Comparison of ENCODE assay signal across 27 mouse cellular contexts in genomic region chr19:23169659-23170050, GRCm38 (mm10). TPM values are rescaled to one million over a fixed set of nuclear protein-coding genes. Genes with fewer than 3 reads are reported as not detected.
DNase-seq lines count a peak whose midpoint lies in the region; ATAC-seq and TF ChIP-seq lines count a peak whose summit lies in the region.
"Had no signal": no experiment of that assay in that cellular context is flagged by ENCODE, and none has a peak within 500 bp of the region (broad histone marks: within the 10 kb centered on the region; RNA-seq: fewer than 3 reads in every experiment).

No protein-coding gene starts in this region.

- no peak for DNase-seq in gastrocnemius, adult 2 months
- DNase-seq in gastrocnemius, postnatal 4 days (ENCODE audit: low spot score in 2 of 2) = no peak
- DNase-seq in adrenal gland, postnatal 10 days = no peak
- DNase-seq in right cerebral cortex, postnatal 25 days = no peak
- no peak for DNase-seq in forebrain, postnatal 0 days
- DNase-seq: adrenal gland, adult 2 months; kidney, adult 2 months; kidney, postnatal 4 days; lung, adult 18-20 months; lung, postnatal 10 days; thymus, postnatal 4 days had no signal

- intact Hi-C loops in gastrocnemius, adult 2 months (cut with DNase I) = loop anchor here (10.0 kb wide), 1 partner anchor 45 kb away; no protein-coding TSS in a partner anchor

- H3K9ac ChIP-seq in ES-Bruce4 (ENCODE audit: low read depth, poor library complexity, severe bottlenecking) = no peak overlapping the region
- no peak overlapping the region for H3K9ac ChIP-seq in liver, embryonic 16.5 days (ENCODE audit: low read depth, low read length)
- H3K9ac ChIP-seq in forebrain, postnatal 0 days = no peak overlapping the region
- H3K9ac ChIP-seq: embryonic facial prominence, embryonic 15.5 days; forebrain, embryonic 13.5 days; heart, embryonic 15.5 days; hindbrain, embryonic 12.5 days; intestine, embryonic 15.5 days; limb, embryonic 12.5 days; neural tube, embryonic 12.5 days had no signal

- 0 out of 2 replicates have a peak overlapping the region, but pooled peaks have one; percentile 28 for H3K27ac ChIP-seq in gastrocnemius, adult 2 months
- H3K27ac ChIP-seq in ES-Bruce4 (ENCODE audit: insufficient read depth, low read length) = peak overlapping the region; percentile 73
- H3K27ac ChIP-seq in liver, embryonic 16.5 days (ENCODE audit: low read length) = no peak overlapping the region
- H3K27ac ChIP-seq in forebrain, postnatal 0 days (ENCODE audit: low read depth, low read length) = no peak overlapping the region
- H3K27ac ChIP-seq: embryonic facial prominence, embryonic 10.5 days; embryonic facial prominence, embryonic 15.5 days; forebrain, embryonic 13.5 days; heart, embryonic 15.5 days; hindbrain, embryonic 12.5 days; hindbrain, postnatal 0 days; intestine, embryonic 15.5 days; limb, embryonic 12.5 days; macrophage; midbrain, embryonic 10.5 days; neural tube, embryonic 12.5 days had no signal

- no peaks in the 10 kb centered on the region; the same call in 1 of the 2 replicates for H3K9me3 ChIP-seq in ES-Bruce4 (replicated peaks; ENCODE audit: control insufficient read depth, insufficient read depth, low read length, poor library complexity, severe bottlenecking)
- H3K9me3 ChIP-seq in liver, embryonic 16.5 days (replicated peaks; ENCODE audit: control insufficient read depth, low read length) = no peaks in the 10 kb centered on the region
- H3K9me3 ChIP-seq in forebrain, postnatal 0 days (ENCODE audit: low read length) = no peaks in the 10 kb centered on the region
- H3K9me3 ChIP-seq: embryonic facial prominence, embryonic 10.5 days; embryonic facial prominence, embryonic 15.5 days; heart, embryonic 15.5 days; hindbrain, embryonic 12.5 days; intestine, embryonic 15.5 days; neural tube, embryonic 12.5 days had no signal

- no peak for TF ChIP-seq CTCF in gastrocnemius, adult 2 months (IDR thresholded peaks at IDR 0.05)
- no peak for TF ChIP-seq CTCF in ES-Bruce4 (IDR thresholded peaks at IDR 0.05; ENCODE audit: low read depth, low read length)
- no peak for TF ChIP-seq CTCF in forebrain, postnatal 0 days (IDR thresholded peaks at IDR 0.05; ENCODE audit: low read depth)

- H3K27me3 ChIP-seq in ES-Bruce4 (ENCODE audit: control insufficient read depth, insufficient read depth, low read length, poor library complexity, severe bottlenecking) = no peaks in the 10 kb centered on the region
- no peaks in the 10 kb centered on the region for H3K27me3 ChIP-seq in liver, embryonic 16.5 days (ENCODE audit: control insufficient read depth, insufficient read depth, low read depth, low read length)
- no peaks in the 10 kb centered on the region for H3K27me3 ChIP-seq in forebrain, postnatal 0 days (ENCODE audit: insufficient read depth, low read length)
- H3K27me3 ChIP-seq: embryonic facial prominence, embryonic 15.5 days; forebrain, embryonic 13.5 days; heart, embryonic 15.5 days; hindbrain, embryonic 12.5 days; intestine, embryonic 15.5 days; limb, embryonic 12.5 days; neural tube, embryonic 12.5 days had no signal

- H3K4me3 ChIP-seq in gastrocnemius, adult 2 months = no peak overlapping the region
- H3K4me3 ChIP-seq in ES-Bruce4 (ENCODE audit: low read depth, low read length) = no peak overlapping the region
- no peak overlapping the region for H3K4me3 ChIP-seq in liver, embryonic 16.5 days (ENCODE audit: low read depth, low read length)
- no peak overlapping the region for H3K4me3 ChIP-seq in forebrain, postnatal 0 days (ENCODE audit: low read depth, low read length)
- H3K4me3 ChIP-seq: embryonic facial prominence, embryonic 10.5 days; embryonic facial prominence, embryonic 15.5 days; forebrain, embryonic 13.5 days; heart, embryonic 15.5 days; hindbrain, embryonic 12.5 days; intestine, embryonic 15.5 days; limb, embryonic 12.5 days; midbrain, embryonic 10.5 days; myocyte; neural tube, embryonic 12.5 days had no signal

- peaks cover 18% of the 10 kb centered on the region for H3K36me3 ChIP-seq in ES-Bruce4 (ENCODE audit: control insufficient read depth, insufficient read depth, low read length, poor library complexity, severe bottlenecking)
- H3K36me3 ChIP-seq in liver, embryonic 16.5 days (ENCODE audit: control insufficient read depth, insufficient read depth) = no peaks in the 10 kb centered on the region
- no peaks in the 10 kb centered on the region for H3K36me3 ChIP-seq in forebrain, postnatal 0 days (ENCODE audit: insufficient read depth)
- H3K36me3 ChIP-seq: embryonic facial prominence, embryonic 10.5 days; embryonic facial prominence, embryonic 15.5 days; heart, embryonic 15.5 days; hindbrain, embryonic 12.5 days; intestine, embryonic 15.5 days; limb, embryonic 12.5 days; neural tube, embryonic 12.5 days had no signal

- TF ChIP-seq POLR2A in ES-Bruce4 (IDR thresholded peaks at IDR 0.05; ENCODE audit: insufficient read depth, low read length) = no peak

- H3K4me1 ChIP-seq in ES-Bruce4 (ENCODE audit: control insufficient read depth, insufficient read depth, low read length) = no peaks in the 10 kb centered on the region
- no peaks in the 10 kb centered on the region for H3K4me1 ChIP-seq in liver, embryonic 16.5 days (ENCODE audit: control insufficient read depth, low read depth, low read length)
- no peaks in the 10 kb centered on the region for H3K4me1 ChIP-seq in forebrain, postnatal 0 days (ENCODE audit: insufficient read depth)
- H3K4me1 ChIP-seq: embryonic facial prominence, embryonic 10.5 days; embryonic facial prominence, embryonic 15.5 days; forebrain, embryonic 13.5 days; heart, embryonic 15.5 days; hindbrain, embryonic 12.5 days; intestine, embryonic 15.5 days; limb, embryonic 12.5 days; neural tube, embryonic 12.5 days had no signal

- no peak for TF ChIP-seq EP300 in ES-Bruce4 (IDR thresholded peaks at IDR 0.05; ENCODE audit: insufficient read depth, low read depth, low read length)

- H3K4me2 ChIP-seq in liver, embryonic 16.5 days (ENCODE audit: low read depth, low read length) = no peak overlapping the region
- no peak overlapping the region for H3K4me2 ChIP-seq in forebrain, postnatal 0 days (ENCODE audit: low read depth)
- H3K4me2 ChIP-seq: embryonic facial prominence, embryonic 15.5 days; forebrain, embryonic 13.5 days; heart, embryonic 15.5 days; hindbrain, embryonic 12.5 days; intestine, embryonic 15.5 days; limb, embryonic 12.5 days; neural tube, embryonic 12.5 days had no signal

- WGBS in liver, embryonic 16.5 days (ENCODE audit: insufficient replicate concordance) = 52% methylated on average over 2 of the region's 2 CpGs
- 98% methylated on average over 2 of the region's 2 CpGs for WGBS in forebrain, postnatal 0 days

- 0 out of 2 replicates have a peak, but pooled peaks have one; percentile 39 for ATAC-seq in erythroblast, adult 5-6 weeks (replicated peaks; ENCODE audit: low FRiP score, poor library complexity, severe bottlenecking)
- ATAC-seq in liver, embryonic 16.5 days (ENCODE audit: low read depth) = peak; percentile 41; the same call in 1 of the 2 replicates
- ATAC-seq in forebrain, postnatal 0 days = no peak
- ATAC-seq: forebrain, embryonic 13.5 days; hindbrain, postnatal 0 days; intestine, embryonic 15.5 days; midbrain, embryonic 16.5 days had no signal

RNA-seq across cellular contexts. Expression of gene Klf9, which starts 28.6 kb away (rescaled TPM):
- 100 to 1,000 TPM; 144 to 162 TPM for total RNA-seq in gastrocnemius, adult 2 months (2021)
- 10 to 100 TPM; 21.4 to 33.2 TPM for total RNA-seq in gastrocnemius, postnatal 4 days (2021)
- 73.8 and 77.1 TPM in 2 replicates for polyA plus RNA-seq in ES-Bruce4 (2011; ENCODE audit: insufficient read depth, insufficient read length, low read depth, missing spikeins)
- total RNA-seq in erythroblast, adult 5-6 weeks (2015; ENCODE audit: low replicate concordance) = 2.5 TPM in 2 replicates
- total RNA-seq in erythroblast, adult 5-6 weeks (2017; ENCODE audit: low replicate concordance) = 1.8 and 6.1 TPM in 2 replicates
- 0.82 and 0.90 TPM in 2 replicates for polyA plus RNA-seq in liver, embryonic 16.5 days (2015; fragmentation: Nextera tagmentation; extraction: Ambion mirVana)
- total RNA-seq in adrenal gland, postnatal 10 days (2021) = 100 to 1,000 TPM in 1 of 2 experiments, 10 to 100 TPM in 1; 61.3 to 109 TPM
- total RNA-seq in forebrain, postnatal 0 days (2014; rRNA removed) = 22.5 and 25.9 TPM in 2 replicates
- 10.2 and 11.4 TPM in 2 replicates for polyA plus RNA-seq in forebrain, postnatal 0 days (2015; fragmentation: Nextera tagmentation; extraction: Ambion mirVana)

Comparison
In these comparisons a context has a peak if more than half of its experiments do, and no peak if none do; other contexts are left out.
1. H3K27ac ChIP-seq: peak in gastrocnemius, adult 2 months (single experiment) and ES-Bruce4 (single experiment); none in liver, embryonic 16.5 days (single experiment) and forebrain, postnatal 0 days (single experiment).